Mouse (Mus musculus) frontal cortex, adult (tissue): ENCODE results near the gene Nfat5.

Experiments used
- ATAC-seq: cut with Nextera tagmentation; 2 replicates; pipeline ENCODE4 v1.9.2; 2017; ENCODE audit warnings: mild to moderate bottlenecking, moderate library complexity, mixed read lengths; ENCODE audit not compliant: low TSS enrichment

The Nfat5 gene

DNA sequence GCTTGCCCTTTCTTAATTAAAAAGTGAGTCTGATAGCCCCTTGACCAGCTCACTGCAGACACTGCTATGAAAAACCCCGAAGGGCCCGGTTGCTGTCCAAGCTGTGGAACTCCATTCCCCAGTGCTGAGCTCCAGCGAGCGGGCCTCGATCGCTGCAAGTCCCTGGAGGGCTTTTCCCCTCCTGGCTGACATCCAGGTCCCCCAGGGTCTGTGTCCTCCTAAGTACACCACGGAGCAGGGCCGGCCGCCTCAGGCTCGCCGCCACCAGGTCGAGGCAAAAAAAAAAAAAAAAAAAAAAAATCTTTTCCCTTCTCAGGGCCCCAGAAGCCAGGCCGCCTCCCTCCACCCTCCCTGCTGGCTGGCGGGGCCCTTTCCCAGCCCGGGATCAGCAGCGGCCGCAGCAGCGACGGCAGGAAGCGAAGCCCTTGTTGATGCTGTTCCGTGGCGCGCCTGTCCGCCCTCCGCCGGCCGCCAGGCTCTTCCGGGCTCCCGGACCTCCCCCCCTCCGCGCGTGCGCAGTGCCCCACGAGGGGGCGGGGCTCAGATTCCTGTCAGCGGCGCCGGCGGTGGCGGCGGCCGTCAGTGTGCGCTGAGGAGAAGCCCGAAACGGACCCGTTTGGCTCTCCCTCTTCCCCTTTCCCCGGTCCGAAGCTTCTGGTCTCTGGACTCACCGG, at the start of gene Nfat5:
Gene Nfat5, plus strand, starts transcription at position 543 of the 674 bp plus-strand sequence.
- ATAC-seq, result peak; percentile 89

DNA sequence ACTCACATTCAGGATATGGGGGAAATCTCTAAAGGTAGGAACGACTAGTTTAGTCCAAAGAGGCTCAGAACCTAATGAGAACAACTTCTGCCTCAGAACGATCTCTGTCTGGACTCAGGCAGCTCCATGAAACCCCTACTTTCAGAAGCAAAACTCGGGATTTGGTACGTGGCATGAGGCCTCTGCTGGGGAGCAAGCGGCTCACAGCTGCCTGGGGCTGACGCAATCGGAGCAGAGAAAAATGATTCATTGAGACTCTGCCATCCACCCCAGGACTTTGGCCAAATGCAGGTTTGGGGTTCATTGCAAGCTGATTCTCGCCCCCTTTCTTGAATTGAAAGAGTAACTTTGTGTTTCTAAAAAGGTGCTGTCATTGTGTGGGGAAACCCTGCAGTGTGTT, 49.1 kb upstream of the Nfat5 start:
- no peak for ATAC-seq

DNA sequence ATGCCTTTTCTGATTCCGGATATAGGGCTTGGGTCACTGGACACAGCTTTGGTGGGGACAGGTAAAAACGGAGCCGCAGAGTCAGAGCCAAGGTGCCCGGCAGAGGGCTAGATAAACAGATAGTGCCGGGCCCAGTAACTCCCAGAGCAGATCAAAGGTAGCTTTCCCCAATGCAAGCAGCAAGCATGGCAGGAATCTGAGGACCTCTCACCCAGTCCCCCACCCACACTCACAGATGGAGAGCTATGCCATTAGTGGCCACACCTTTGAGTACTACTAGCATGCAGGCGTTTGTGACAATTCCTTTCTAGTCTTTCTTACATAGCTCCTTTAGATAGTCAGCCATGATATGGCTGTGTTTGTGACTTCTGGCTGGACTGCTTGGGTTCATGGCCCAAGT, 44.8 kb upstream of the Nfat5 start:
- no peak for ATAC-seq

DNA sequence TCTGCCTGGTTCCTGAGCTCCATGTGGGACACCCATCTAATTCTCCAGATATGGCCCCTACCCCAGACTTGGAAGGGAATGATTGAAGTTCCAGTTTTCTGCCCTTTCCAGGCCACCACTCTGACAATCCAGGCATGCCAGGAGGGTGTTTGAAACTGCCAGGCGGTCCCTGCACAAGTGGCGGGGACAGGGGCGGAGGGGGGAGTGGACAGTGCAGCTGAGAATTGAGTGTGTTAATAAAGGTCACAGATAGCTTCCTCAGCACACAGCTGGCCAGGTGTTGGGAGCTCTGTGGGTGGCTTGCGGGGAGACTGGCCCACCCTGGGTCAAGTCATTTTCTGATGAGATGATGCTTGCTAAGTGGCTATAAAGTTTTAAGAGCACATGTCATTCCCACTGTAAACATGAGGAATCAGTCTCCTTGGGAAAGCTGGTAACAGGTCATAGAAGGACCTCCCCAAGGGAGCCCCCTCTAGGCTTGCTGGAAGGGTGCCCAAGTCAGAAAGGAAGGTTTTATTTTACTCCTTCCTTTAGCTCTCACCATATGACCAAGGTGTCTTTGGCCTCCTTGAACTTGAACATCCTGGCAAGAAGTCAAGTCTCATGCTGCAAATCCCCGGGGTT, 41.7 kb upstream of the Nfat5 start:
- ATAC-seq, result no peak

DNA sequence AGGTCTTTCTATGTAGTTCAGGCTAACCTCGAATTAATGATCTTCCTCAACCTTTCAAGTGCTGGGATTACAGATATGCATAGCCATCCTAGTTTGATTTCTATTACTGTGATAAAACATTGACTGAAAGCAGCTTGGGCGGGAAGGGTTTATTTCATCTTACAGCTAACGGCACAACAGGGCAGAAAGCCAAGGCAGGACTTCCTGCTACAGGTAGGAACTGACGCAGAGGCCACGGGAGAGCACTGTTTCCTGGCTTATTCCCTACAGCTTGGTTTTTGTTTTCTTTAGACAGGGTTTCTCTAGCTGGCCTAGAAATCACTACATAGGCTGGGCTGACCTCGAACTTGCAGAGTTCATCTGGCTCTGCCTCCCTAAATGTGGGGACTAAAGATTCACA, 40.1 kb upstream of the Nfat5 start:
- ATAC-seq, result no peak

DNA sequence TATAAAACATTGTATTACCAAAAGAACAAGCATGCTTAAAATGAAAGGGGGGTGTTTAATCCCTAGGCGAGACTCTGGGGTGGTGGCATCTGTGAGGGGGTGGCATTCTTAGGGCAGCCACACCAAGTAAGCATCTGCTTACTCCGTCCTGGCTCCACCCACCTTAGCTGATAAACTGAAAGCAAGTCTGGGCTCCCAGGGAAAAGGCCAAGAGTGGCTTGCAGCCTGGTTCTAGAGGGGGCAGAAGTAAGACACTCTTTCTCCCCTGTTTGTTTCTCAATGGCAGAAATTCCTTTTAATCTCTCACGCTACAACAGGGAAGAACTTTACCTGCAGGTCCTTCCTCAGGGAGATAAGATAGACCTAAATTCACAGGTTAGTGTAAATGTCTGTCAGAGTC, 38.9 kb upstream of the Nfat5 start:
- ATAC-seq, result no peak

DNA sequence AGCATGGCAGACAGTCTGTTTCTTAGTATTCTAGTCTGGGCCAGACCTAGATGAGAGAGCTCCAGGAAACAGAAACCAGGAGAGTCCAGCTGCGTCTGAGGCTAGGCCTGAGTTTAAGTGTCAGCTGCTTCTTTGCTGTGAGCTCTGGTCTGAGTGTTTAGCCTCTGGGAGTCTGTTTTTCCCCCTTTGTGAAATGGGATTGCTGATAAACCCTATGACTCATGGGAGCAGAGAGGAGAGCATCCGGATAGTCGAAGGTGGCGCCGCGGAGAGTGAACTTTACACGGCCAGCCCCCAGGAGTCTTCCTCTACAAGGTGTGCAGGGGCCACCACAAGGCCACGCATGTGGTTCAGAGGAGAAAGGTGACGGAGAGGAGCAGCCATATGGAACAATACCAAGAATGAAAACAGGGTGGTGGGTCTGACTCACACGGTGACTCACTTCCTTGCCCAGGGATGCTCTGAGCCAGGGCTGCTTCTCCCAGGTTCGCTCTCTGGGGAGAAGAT, 38.3 kb upstream of the Nfat5 start:
- 0 out of 2 replicates have a peak, but pooled peaks have one; percentile 19 for ATAC-seq

DNA sequence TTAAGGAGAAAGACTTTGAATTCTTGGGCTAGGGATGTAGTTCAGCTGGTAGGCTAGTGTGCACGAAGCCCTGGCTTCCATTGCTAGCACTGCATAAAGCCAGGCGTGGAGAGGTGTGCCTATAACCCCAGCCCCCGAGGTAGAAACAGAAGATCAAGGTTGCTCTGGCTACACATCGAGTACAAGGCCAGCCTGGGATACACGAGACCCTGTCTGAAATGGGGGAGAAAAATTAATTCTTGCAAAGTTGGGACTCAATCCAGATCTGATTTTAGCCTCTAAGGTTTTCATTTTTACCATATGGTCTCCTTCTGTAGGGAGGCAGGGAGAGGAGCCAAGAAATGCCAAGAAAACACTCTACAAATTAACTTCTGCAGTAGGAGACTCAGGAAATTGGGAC, 36.0 kb upstream of the Nfat5 start:
- ATAC-seq, result peak; percentile 78

DNA sequence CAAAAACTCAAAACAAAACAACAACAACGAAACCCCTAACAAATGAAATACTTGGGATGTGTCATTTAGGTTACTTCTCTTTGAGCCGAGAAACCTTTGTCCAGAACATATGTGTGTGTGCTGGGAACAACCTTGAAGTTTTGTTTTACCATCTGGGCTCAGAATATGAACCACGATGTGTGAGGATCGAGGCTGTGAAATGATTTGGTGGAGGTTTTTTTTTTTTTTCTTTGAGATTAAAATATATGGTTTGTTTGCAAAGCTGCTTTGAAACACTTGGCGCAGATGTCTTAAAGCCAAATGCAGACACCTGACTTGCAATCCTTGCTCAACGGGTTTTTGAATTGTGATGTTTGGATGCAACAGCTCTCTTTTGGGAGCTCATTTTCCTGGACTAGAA, 33.1 kb upstream of the Nfat5 start:
- peak; percentile 21; the same call in 1 of the 2 replicates for ATAC-seq

DNA sequence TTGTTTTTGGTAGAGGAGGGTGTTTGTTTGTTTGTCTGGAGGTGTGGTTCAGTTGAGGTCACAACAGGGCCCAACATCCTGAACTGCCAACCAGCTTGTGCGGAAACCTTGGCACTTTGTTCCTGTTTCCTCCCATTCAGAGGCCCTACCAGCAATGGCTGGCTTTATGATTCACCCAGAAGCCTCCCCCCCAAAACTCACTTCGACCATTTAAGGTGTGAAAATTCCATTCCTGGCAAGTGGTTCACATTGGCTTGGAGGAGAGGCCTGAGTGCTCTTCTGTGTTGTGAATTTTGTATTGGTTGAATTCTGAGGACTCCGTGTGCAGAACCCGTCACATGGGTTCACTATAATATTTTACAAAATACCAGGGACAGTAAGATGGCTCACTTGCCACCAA, 32.1 kb upstream of the Nfat5 start:
- no peak for ATAC-seq

DNA sequence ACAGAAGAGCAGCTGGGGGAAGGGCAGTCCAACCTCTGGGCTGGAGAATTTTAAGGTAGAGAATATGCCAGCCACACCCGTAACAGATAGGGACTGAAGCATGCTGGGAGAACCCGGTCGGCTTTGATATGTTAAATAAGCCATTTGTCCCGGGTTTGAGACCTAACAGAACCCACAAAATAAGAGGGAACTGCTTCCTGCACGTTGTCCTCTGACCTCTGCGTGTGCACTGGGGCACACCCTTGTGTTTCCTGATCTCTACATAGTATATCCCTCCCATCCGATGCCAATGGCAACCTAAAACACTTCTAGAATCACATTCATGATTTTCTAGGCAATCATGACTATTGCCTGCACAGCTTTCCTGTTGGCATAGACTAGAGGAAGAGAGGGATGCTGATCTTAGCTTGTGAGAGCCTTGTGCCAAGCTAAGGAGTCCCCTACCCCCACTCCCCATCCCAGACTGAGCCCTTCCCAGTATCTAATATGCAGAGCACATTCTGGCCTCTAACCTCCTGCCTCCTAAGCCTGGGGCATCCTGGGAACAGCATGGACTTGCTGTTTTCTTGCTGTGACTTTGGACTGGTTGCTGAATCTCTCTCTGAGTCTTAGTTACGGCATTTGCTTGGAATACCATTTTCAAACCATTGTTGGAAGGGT, 31.1 kb upstream of the Nfat5 start:
- ATAC-seq, result no peak

DNA sequence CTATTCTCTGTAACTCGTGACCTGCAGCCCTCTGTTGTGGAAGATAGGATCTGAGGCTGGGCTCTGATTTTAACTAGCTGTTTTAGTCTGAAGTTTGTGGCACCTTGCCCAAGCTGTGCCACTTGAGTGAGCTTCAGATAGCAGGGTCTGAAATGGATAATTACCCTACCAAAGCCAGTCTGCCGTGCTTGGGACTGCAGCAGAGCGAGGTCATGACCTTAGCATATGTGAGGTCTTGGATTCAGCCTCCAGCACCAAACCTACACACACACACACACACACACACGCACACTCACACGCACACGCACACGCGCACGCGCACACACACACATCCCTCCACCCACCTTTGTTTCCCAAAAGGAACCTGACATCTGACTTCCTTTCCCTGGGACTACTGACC, 27.5 kb upstream of the Nfat5 start:
- no peak for ATAC-seq

DNA sequence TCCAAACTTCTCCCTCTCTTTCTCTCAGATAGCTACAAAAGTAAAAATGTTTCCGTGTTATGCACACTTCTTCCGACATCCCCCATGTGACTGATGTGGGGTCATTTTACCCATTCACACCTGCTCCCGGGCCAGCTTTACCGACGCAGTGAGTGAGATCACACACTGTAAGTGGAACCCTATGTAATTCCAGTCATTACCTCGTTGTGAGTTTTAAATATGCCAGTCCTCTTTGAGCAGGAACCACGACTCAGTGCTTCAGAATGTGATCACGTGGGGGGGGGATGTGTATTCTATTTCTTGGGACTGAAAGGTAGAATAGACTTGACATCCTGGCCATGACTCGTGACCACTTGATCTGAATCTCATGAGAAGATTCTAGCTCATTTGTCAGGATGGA, 24.8 kb upstream of the Nfat5 start:
- no peak for ATAC-seq

DNA sequence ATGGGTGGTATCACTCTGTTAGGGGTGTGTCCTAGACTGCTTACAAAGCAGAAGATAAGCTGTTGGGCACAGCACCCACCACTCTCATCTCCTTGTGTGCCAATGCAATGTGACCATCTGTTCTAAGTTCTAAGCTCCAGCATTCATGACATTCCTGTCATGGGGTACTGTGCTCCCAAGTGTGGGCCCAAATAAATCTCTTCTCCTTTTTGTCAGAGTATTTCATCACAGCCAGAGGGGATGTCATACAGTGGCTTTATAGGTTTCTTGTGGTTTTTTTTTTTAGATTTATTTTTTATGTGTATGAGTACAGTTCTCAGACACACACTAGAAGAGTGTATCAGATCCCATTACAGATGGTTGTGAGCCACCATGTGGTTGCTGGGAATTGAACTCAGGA, 24.1 kb upstream of the Nfat5 start:
- ATAC-seq, result no peak

DNA sequence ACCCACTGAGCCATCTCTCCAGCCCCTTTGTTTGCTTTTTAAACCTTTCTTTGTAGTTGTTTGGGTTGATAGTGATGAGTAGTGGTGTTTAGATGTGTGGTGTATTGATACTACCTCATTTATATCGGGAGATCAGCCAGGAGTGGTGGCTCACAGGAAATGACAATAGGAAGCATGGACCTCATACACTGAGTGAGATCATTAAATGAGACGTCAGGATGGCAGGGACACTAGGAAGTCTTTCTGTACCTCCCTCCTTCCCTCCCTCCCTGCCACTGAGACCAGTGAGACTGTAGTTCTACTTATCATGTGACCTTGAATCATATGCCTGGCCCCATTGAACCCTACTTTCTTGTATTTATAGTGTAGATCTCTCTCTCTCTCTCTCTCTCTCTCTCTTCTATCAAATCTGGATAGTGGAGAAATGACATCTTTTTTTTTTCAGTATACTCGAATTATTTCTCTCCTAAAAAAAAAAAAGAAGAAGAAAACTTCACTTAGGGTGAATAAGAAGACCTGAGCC, 23.6 kb upstream of the Nfat5 start:
- no peak for ATAC-seq

DNA sequence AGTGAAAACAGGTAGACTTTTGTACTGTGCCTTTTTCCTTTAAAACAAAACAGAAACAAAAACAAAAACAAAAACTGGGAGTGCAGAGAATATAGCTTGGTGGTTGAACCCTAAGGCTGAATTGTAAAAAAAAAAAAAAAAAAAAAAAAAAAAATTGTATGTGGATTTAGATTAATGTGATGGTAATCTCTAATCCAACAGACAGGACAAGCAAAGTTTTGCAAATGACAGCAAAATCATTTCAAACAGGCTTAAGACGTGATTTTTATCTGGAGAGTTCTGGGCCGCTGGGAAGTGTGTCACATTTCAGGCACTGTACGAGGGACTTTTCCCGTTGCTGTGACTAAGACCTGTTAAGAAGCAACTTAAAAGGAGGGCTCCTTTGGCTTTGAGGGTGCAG, 23.0 kb upstream of the Nfat5 start:
- ATAC-seq, result no peak

DNA sequence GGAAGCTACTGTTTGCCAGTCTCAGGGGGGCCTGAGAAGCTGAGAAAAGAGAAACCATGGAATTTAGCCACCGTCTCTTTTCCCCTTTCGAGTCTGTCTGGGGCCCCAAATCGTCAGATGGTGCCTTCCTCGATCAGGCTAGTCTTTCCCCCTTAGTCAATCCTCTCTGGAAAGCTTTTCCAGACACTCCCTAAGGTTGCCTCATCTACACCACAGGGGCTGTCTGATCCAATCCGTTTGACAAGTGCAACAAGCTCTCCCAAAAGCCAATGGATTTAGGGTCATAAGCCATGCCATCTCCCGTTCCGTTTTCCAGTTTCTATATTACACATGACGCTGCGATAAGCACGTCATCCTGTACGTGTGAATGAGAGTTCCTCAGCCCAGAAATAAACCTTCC, 22.5 kb upstream of the Nfat5 start:
- no peak for ATAC-seq

DNA sequence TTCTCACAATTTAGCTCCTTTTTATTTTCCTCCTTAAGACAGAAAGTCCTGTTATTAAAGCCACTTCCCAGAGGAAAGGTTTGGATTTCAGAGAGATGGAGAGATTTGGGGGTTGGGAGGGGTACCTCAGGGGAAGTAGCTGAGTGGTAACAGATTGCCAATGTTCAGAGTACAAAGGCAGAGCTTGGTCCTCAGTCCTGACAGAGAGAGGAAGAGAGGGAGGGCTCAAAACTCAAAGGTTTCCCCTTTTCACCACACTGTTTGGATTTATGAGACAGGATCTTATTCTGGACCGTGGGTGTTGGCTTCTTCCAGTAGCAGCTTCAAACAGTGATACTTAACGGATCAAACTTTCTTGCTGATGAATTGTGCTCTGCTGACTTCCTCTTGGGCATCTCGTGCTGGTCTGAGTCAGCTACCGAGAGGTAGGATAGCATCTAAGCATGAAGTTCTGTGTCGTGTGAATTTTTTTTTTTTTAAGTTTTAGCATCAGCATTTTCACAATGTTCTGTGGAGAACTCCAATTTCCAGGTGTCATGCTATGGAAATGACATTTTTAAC, 15.9 kb upstream of the Nfat5 start:
- no peak for ATAC-seq

DNA sequence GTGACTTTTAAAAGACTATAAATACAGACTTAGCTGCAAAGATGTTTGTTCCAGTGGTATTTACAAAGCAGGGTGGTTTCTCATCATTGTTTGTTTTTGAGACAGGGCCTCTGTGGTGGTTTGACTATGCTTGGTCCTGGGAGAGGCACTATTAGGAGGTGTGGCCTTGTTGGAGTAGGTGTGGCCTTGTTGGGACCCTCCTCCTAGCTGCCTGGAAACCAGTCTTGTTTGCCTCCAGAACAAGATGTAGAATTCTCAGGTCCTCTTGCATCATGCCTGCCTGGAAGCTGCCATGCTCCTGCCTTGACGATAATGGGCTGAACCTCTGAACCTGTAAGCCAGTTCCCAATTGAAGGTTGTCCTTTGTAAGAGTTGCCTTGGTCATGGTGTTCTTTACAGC, 14.7 kb upstream of the Nfat5 start:
- ATAC-seq, result no peak

DNA sequence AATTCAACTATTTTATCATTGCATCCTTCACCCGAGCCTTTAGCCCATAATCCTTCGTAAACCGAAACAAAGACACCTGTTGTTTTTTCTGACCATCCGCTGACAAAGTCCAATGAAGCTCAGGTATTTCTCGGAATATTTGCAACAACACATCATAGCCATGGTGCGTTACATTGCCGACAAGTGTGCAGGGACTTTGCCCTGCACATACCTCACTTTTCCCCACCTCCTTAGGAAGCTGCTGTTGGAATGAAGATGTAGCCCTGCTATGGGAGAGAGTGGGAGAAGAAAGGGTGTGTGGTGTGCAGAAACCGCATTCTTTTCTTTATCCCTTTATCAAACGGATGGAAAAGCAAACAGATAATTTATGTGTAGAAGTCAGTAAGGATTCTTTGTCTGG, 6.6 kb upstream of the Nfat5 start:
- ATAC-seq, result no peak

DNA sequence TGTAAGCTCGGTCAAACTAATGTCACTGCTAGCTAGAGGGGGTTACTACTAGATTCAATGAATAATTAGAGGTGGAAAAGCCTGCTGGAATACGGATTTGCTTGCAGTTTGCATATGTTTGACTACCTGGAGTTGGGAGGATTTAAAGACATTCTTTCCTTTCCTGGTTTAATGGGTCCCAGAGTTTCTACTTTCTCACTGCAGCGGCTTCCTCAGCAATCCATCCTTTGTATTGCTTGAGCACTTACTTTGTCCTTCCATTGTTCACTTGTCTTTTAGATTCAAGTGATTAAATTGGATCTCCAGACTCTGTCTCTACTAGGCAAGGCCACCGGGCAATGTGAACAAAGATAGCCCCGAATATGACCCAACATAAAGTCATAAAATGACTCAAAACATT, 5.7 kb upstream of the Nfat5 start:
- no peak for ATAC-seq

DNA sequence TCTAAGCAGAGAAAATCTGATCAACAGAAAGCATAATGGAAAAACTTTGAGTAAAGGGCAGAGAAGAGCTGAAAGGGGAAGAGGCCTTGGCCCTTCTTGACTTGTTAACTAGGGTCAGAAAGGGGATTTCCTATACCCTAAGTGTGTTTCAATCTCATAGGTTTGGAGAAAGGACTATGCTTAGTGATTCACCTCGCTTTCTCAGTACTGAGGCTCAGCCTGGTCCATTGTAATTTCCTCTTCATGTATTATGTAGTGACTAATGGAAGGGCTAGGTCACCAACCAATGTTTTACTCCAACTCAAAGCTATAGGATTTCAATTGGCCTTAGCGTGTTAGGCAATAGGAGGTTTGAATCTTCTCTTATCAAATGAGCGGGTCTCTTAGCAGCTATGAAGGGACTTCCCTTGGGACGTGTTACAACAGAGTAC, 2.1 kb upstream of the Nfat5 start:
- no peak for ATAC-seq
